Mouse (Mus musculus) lung, postnatal 4 days (tissue): ENCODE results near the gene Sucnr1.
"Not testable (repeated sequence)": the region's sequence is repeated elsewhere in the genome, so short reads cannot be mapped to it uniquely, and the experiment has no call there.

Experiments
- DNase-seq, 2 experiments: peaks; one replicate each; pipeline ENCODE4 v3.0.0; 2021

Sucnr1 gene

GRCm38 (mm10) chr3:60081648-60082047, at the start of gene Sucnr1:
TSS of gene Sucnr1 (plus strand) at chr3:60081869.
- no peak for DNase-seq

- DNase-seq = no peak
Measured at GRCm38 (mm10) chr3:60046221-60046913, 35.3 kb upstream of the Sucnr1 start.

- DNase-seq = no peak
Measured at GRCm38 (mm10) chr3:60053231-60053927, 28.3 kb upstream of the Sucnr1 start.

- no peak for DNase-seq
Measured at GRCm38 (mm10) chr3:60053931-60054330, 27.7 kb upstream of the Sucnr1 start.

GRCm38 (mm10) chr3:60056451-60056850, 25.2 kb upstream of the Sucnr1 start:
- DNase-seq = no peak

- DNase-seq = no peak
Measured at GRCm38 (mm10) chr3:60057070-60057808, 24.4 kb upstream of the Sucnr1 start.

GRCm38 (mm10) chr3:60057809-60058082, 23.9 kb upstream of the Sucnr1 start:
- no peak for DNase-seq

- DNase-seq = peak in 1 of 2 experiments; percentile 13
Measured at GRCm38 (mm10) chr3:60078883-60079415, 2.7 kb upstream of the Sucnr1 start.

- peak; percentile 26 to 44 for DNase-seq
Measured at GRCm38 (mm10) chr3:60080572-60080971, 1.1 kb upstream of the Sucnr1 start.

GRCm38 (mm10) chr3:60082746-60083145, 1.1 kb downstream of the Sucnr1 start:
- DNase-seq = no peak

GRCm38 (mm10) chr3:60085729-60086128, 4.1 kb downstream of the Sucnr1 start:
- no peak for DNase-seq

GRCm38 (mm10) chr3:60091321-60091720, 9.7 kb downstream of the Sucnr1 start:
- DNase-seq = no peak

GRCm38 (mm10) chr3:60094386-60095156, 12.9 kb downstream of the Sucnr1 start:
- DNase-seq = no peak

GRCm38 (mm10) chr3:60096941-60097340, 15.3 kb downstream of the Sucnr1 start:
- no peak for DNase-seq

- DNase-seq = no peak
Measured at GRCm38 (mm10) chr3:60097485-60097884, 15.8 kb downstream of the Sucnr1 start.

GRCm38 (mm10) chr3:60098521-60098920, 16.9 kb downstream of the Sucnr1 start:
- peak; percentile 7 to 47 for DNase-seq

- no peak for DNase-seq
Measured at GRCm38 (mm10) chr3:60104462-60105109, 22.9 kb downstream of the Sucnr1 start.

- not testable (repeated sequence) for DNase-seq
Measured at GRCm38 (mm10) chr3:60106446-60106845, 24.8 kb downstream of the Sucnr1 start.

GRCm38 (mm10) chr3:60107736-60108135, 26.1 kb downstream of the Sucnr1 start:
- DNase-seq = no peak

- no peak for DNase-seq
Measured at GRCm38 (mm10) chr3:60108815-60109214, 27.1 kb downstream of the Sucnr1 start.

- no peak for DNase-seq
Measured at GRCm38 (mm10) chr3:60111135-60111710, 29.6 kb downstream of the Sucnr1 start.
